Mouse (Mus musculus) embryo, embryonic 11.5 days (tissue): Measurements from ENCODE around the gene Cacna1d.
A peak's percentile ranks its signal among the peaks of the same experiment; 100 is the strongest.

Experiments
- DNase-seq: peaks from one replicate; pipeline ENCODE4 v3.0.0-alpha.2; 2012; ENCODE audit warnings: low read depth, low spot score

The Cacna1d gene

DNA sequence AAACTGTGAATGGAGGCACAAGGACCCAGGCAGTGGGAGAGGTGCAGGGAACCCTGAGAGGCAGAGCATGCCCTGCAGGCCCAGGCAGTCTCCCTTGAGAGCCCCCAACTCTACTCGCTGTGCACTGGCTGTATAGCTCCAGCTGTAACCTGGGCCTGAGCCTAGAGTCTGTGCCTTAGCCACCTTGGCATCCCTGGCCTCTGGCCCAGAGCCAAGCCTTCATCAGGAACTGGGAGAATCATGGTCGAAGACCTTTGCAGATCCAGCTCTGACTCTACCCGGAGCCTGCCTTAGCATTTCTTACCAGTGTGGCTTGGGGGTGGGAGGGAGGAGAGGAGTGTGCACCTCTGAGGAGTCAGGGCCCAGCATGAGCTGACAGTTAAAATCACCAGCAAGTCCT lies 322.4 kb downstream of the Cacna1d start:
- no peak for DNase-seq

DNA sequence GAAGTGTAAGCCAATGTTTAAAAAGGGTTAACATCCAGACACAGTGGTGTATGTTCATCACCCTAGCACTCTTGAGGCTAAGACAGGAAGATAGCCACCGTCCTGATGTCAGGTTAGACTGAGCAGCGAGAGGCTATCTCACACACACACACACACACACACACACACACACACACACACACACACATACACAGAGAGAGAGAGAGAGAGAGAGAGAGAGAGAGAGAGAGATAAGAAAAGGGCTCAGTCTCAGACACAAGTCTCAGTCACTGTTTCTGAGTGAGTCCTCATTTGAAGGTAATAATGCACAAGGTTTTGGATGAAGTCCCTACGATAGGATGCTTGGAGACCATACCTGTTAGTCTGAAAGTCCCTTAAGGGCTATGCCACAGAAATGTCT lies 322.9 kb downstream of the Cacna1d start:
- no peak for DNase-seq

DNA sequence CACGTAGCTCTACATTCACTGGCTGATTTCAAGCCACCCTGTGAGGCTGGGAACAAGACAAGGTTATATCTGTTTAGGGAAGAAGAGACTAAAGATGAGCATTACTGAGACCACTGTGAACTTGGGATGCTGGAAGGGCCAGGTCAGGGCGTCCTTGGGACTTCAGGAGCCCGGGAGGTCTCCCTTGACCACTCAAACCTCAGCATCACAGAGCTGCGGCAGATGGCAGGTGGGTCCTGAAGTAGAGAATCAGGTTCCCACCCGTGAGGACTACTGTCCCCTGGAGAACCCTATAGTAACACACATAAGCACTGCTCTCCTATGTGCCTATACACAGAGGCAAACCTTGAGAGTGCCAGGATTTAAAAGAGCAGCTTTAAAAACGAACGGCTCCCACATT lies 323.6 kb downstream of the Cacna1d start:
- DNase-seq = no peak

DNA sequence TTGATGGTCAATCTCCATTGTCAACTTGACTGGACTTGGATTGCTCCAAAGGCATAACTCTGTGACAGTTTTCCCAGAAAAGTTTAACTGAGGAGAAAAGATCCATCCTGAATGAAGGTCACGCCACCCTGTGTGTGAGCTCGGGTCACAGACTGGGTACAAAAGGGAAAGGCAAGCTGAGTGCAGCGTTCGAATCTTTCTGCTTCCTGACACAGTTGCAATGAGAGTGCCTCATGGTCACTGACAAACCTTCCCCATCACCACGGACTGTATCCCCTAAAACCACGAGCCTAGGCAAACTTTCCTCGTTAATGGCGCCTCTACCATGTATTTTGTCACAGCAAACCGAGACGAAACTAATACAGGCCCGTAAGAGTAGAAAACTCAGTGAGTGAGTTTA lies 325.2 kb downstream of the Cacna1d start:
- DNase-seq = no peak

DNA sequence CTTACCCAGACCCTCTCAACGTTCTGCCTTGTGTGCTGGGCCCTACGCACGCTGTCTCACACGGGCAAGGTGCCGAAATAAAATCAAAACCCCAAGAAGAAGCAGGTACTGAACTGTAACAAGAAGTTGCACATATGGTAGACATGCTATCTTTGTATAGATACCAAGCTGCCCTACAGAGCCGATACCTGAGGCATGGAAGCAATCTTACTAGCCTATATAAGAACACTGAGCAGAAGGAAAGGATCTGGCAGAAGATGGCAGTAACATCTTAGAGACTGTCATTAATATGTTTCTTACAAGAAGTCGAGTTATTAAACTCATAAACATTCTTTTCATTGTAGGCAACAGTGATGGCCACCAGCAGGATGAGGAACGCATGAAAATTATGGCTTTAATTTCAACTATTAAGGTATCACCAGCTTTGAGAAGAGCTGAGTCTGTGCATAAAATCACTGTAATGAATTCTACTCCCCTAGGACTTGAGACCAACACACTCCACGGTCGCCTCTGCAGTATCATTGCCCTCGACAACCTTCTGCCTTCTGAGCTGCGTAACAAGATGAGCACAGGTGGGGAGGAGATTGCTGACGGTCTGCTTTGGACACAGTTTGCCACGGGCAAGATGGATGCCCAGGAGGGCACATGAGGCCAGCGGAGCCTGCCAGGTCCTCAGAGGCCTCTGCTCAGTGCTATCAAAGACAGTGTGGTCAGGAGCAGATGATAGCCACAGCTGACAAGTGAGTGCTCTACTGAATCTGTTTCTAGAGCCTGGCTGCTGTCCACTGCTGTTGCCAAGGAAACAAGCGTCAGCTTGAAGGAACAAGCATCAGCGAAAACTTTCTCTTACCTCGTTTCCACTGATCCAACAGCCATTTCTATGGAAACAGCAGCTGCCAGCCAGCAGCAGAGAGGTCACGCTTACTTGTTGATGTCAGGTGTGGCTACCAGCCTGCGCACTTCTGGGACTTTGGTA lies 327.2 kb downstream of the Cacna1d start:
- no peak for DNase-seq

DNA sequence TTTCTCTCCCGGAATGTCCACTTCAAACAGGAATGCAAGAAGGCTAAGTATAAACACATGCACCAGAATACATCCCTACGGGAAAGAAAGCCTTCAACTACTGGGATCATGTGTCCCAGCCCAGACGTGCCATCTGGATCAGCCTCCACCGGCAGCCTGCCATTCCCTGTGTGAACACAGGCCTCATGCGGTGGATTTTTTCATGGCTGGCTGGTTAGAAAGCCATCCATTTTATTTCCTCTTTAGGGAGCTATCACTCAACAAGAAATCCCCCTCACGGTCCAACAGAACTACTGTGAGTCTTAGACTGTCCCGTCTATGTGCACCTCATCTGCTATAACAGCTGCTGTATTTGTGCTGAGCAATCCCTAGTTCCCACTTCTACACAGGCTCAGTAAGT lies 343.5 kb downstream of the Cacna1d start:
- DNase-seq = peak; percentile 19

DNA sequence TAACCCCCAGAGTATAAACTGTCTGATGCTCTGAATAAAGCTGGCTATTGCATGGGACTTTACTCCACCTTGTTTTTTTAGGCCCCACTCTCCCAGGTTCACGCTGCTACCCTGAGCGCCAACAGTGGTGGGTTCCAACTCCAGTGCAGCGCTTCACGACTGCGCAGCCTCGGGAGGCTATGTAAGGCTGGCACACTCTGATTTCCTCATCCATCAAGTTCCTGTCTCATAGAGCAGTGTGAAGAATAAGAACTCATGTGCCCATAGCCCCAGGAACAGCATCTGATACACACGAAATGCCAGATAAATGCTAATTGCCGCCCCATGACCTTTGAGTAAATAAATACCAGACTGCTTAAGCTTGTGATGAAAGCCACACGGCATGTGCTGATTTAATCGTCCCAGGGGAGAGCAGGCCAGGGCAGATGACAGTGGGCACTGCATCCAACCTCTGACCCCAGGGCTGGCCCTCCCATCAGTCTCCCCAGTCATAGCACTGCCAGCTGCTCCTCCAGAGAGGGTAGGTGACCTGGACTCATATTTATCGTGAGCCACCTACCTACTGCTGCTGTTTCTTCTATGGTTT lies 352.8 kb downstream of the Cacna1d start:
- peak; percentile 35 for DNase-seq

DNA sequence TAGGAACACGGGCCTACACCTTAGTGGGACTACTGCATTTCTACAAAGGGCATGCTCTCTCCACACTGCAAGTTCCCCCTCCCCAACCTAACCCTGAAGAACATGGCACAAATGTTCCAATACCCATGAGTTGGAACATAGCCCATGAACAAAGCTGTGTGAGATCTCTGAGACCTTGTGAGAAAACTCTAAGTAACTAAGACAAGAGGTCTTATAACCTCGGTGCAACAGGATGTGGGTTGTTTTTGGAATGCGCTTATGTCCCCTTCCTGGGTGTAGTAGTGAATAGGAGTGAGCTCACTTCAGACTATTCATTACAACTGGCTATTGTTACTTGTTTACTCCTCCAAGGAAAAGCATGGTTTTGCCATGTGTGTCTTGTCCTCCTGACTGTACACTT lies 353.3 kb downstream of the Cacna1d start:
- DNase-seq = no peak

DNA sequence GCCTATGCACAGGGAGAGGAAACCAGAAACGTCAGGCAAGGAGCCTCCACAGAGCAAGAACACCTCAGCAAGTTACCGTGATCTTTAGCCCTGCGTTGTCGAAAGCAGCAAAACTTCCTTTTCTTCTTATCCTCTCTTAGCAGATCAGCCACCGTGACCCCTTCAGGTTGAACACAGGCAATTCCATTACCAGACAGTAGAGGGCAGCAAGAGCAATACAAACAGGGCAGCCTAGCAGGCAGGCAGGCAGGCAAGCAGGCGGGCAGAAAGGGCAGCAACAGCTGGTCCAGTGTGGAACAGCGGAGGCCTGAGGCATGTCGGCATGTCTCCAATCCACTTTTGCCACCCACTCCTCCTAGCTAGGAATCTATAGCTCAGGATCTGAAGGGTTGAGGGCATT lies 354.3 kb downstream of the Cacna1d start:
- peak; percentile 81 for DNase-seq

DNA sequence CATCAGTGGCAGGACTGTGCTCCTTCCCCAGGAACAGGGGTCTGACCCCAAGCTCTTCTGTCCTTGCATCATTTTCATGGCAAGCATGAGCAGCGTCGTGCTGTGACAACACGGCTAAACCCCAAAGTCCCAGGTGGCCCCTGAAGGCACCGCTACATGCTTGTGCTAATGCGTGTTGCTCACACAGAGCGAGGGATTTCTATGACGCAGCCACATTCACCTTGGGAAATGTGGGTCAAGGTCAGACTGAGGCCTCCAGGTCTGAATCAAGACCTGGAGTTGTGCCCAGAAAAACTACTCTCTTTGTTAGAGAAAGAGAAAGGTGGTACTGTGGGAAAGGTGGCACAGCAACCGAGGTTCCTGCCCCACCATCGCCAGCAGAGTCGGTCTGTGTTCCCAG lies 355.9 kb downstream of the Cacna1d start:
- DNase-seq = no peak

DNA sequence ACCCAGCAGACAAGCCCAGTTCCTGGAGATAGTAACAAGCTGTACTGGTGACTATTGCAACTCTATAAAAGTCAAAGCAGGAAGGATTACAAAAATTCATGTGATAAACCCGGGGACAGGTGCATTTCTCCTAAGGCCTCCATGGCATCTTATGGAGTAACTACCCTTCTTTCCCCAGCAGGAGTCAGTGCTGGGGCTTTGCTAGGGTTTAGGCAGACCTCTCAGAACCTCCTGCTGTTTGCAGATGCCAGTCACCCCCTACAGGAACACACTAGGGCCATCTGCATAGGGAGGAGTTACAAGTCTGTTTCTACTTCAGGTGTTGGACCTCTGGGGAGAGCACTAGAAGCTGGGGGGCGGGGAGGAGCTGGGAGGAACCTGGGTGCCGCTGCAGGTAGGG lies 357.6 kb downstream of the Cacna1d start:
- no peak for DNase-seq

DNA sequence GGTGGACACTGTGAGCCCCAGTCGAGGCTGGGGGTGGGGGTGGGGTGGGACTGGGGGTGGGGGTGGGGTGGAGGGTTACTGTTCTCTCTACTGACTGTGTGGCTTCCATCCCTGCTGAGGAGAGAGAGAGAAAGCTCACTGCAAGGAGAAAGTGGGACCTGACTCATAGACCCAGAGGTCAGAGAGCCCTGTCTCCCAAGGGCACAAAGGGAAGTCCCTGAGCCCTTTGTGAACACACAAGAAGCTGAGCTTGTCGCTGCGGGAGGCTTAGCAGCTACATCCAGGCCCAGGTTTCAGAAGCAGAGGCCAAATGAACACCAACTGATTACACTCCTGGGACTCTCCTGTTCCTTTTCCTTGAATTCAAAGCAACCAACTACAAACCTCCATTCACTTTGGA lies 360.0 kb downstream of the Cacna1d start:
- DNase-seq = no peak

DNA sequence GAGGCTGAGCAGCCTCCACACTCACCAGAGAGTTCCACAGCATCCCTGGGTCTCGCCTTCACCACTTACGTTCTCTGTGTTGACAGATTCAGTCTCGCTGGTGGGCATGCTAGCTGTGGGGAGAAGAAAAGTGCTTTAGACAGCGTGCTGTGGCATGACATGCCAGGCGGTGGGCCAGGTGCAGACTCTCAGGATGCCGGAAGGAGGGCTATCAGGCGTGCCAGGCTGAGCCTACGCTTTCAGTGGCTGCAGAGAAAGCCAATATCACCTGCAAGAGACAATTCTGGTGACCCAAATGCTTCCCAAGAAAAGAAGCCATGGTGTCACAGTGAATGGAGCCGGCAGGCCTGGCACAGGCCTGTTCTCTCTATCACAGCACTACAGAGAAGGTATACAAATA lies 361.2 kb downstream of the Cacna1d start:
- DNase-seq = no peak

DNA sequence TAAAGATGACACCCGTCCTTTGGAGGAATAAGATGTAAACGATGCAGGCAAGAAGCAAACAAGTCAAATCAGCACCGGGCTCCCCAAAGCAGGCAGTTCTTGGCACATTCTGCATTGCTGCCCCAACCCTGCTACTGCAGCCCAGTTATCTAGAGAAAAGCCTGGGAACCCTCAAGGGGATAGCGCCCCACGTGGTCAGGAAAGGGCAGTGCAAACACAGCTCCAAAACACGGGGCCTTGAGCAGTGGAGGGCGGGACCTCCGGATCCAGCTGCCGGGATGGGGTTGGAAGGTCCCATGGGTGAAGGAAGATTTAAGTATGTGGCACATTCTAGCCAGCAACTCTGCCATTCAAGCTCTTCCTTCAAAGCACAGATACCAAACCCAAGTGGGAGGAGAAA lies 361.9 kb downstream of the Cacna1d start:
- no peak for DNase-seq

DNA sequence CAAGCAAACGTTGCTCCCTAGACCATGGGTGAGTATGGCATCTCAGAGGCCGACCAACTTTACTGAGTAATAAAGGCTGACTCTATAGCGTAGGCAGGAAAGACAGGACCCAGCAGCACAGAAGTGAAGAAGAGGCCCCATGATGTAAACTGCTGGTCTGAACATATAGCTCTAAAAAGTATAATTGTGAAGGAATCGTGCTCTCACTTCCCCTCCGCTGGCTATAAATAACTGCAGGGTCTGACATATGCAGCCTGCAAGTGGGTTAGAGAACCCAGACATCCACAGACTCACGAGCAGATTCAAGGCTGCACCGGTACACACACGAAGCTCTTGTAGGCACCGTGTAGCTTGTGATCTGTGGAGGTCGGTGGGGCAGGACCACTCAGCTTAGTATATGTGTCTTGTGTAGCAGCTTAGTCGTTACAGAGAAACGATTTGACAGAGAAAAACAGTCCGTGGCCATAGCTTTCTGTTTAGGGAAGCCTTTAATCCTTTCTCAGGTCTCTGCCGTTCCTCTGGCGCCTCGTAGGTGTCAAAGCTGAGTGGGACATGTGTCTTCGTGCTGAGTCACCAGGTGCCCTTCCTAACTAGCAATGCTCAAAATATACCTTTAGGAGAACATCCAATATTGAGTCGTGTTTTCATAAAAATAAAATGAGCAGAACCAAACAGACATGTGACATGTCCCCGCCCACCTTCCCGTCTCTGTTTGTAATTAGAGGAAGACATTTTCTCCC lies 366.1 kb downstream of the Cacna1d start:
- no peak for DNase-seq

DNA sequence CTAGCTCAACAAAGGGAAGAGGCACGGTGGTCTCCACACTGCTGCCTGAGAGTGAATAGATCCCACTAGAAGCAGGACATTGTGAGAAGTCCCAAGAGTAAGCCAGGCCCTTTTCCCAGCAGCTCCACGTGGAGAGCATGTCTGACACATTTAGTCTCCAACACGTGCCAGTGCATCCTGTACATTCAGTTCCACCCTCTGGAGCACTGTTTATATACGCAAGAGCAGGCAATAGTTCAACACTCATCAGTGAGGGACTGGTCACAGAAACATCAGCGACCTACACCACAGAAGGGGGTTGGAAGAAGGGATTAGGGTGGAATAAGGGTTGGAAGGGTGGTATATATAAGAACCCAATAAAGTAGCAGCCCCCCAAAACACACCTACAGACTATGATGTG lies 371.2 kb downstream of the Cacna1d start:
- DNase-seq = no peak

DNA sequence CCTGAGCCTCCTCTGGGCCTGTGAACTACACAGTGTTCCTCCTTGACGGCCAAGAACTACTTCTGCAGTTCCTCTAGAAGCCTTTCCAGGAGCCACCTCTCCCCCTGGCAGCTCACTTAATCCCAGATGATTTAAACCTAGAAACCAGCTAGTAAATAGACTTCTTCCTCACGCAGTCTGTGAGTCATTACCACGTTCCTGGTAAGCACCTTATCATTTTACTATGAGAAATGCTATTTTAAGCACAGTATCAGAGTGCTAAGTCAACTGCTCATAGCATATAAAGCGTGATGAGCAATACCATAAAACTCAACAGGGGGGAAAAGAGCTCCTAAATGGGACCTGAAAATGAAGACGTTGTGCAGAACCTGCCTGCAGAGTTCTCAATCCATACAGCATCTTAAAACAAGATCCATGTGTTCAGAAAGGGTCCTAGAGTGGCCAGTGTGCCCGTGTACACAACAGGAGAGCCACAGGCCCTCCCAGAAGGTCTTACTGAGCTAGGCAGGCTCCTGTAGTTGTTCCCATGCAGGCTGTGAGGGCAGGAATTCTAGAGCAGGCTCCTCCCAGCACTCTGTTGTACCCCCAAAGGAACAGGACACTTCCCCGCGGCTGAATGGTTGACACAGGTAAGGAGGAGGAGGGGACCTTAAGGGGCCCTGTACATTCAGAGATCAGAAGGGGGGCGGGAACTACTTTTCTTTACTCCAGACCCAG lies 377.7 kb downstream of the Cacna1d start:
- no peak for DNase-seq

DNA sequence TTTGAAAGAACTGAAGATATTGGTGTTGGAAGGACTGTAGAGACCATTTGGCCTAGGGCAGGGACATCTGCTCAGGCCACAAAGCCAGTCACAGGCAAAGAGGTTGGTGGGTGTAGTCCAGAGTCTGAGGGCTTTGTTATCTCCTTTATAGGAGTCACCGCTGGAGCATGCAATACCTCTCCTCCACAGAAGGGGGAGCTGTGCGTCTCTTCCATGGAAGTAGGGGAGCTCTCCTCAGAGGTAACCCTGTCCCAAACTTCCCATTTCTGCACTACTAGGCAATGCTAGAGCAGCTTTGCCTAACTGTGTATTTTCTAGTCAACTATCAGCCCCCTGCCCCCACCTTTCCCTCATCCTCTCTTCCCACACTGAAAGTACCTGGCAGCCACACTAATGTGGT lies 382.2 kb downstream of the Cacna1d start:
- no peak for DNase-seq

DNA sequence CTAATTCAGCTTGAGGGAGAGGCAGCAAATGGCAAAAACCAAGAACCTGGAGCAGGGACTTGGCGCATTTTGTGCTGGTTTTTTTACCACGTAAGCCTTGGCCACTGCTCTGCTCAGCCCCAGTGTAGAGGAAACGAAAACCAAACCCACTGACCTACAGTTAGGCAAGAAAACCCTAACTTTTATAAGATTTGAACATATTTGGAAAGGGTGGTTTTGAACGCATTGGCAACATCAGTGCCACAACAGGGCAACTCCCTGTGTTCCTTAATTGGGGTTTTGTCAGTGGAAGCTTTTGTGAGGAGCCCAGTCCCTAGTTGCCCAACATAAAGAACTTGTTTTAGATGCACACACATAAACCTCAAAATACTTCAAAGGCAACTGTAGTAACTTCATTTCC lies 384.7 kb downstream of the Cacna1d start:
- no peak for DNase-seq

DNA sequence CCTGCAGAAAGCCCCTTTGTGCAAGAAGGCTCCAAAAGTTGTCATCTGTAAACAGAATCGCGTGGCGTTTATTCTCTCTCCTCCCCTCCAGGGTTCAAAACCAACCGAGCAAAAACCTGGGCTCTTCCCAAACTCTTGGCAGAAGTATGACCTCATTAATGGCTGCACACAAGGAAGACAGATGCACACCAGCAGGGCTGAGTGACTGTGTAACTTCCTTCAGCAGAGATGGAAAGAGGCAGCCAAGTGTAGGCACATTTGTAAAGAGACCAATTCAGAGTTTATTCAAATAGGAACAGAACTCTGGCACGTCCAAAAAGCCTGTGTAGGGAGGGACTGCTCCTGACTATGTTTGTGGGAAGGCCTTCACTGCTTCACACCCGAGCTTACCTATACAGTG lies 385.7 kb downstream of the Cacna1d start:
- DNase-seq = no peak

DNA sequence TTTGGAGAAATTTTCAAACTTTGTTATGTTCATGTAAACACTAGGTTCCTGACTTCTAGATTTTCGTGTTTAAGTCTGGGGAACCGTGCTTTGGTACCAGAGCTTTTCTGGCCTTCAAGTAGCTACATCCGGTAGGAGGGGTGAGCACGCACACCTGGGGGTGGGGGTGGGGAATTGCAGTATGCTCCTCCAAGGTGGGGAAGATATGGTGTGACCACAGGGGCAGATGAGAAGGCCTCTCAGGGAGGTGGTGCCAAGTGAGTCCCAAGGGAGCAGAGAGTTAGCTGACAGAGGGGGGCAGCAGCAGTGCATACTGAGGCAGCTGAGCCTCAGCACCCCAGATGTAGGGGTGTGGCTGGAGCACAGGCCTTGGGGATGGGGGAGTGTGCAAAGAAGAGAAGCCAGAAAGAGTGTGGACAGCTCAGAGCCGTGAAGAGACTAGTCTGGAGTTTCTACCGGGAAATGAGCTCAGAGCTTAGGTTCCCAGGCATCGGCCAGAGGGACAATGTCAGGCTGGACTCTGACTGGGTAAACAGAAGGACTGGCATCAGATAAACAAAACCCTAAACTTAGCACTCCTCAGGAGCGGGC lies 387.2 kb downstream of the Cacna1d start:
- no peak for DNase-seq

DNA sequence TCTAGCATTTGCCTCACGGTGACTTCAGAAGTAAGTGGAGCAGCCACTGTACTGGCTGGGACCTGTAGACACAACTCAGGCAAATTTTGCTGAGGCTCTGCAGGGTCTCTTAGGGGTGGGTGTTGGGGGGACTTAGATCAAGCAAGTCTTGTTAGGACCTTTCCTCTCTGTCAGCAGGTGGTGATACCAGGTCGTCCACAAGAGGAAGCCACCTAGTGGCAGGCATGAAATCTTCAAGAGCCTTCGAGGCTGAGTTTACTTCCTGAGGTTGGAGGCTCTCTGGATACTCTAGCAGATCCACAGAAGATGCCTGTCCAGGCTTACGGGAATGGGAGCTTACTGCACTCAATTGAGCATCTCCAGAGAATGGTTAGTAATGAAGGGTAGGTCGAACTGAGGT lies 394.0 kb downstream of the Cacna1d start:
- no peak for DNase-seq
